Mouse (Mus musculus) limb, embryonic 10.5 days (tissue): ENCODE results near the gene Gm48551. TPM values are rescaled to one million over a fixed set of nuclear protein-coding genes. Genes with fewer than 3 reads are reported as not detected.

ENCODE experiments used
- DNase-seq: peaks from one replicate; pipeline ENCODE4 v3.0.0-alpha.2; 2017; ENCODE audit warnings: low spot score
- H3K27ac ChIP-seq: fragments of 300-500 bp; sonication (generic); 2 replicates; pipeline ENCODE4 v1.5.1; 2016; ENCODE audit warnings: mild to moderate bottlenecking
- H3K27me3 ChIP-seq: fragments of 300-500 bp; sonication (generic); 2 replicates; pipeline ENCODE4 v1.6.1; 2016; ENCODE audit warnings: low read depth, mild to moderate bottlenecking; ENCODE audit not compliant: poor library complexity, severe bottlenecking
- H3K36me3 ChIP-seq: fragments of 300-500 bp; sonication (generic); 2 replicates; pipeline ENCODE4 v1.6.1; 2016; ENCODE audit warnings: mild to moderate bottlenecking, moderate library complexity
- H3K4me1 ChIP-seq: fragments of 300-500 bp; sonication (generic); 2 replicates; pipeline ENCODE4 v1.6.1; 2016
- H3K4me3 ChIP-seq: fragments of 300-500 bp; sonication (generic); 2 replicates; pipeline ENCODE4 v1.5.1; 2016; ENCODE audit warnings: mild to moderate bottlenecking, moderate library complexity
- H3K9me3 ChIP-seq: fragments of 300-500 bp; sonication (generic); replicated peaks from 2 replicates; pipeline ENCODE4 v1.6.1; 2016; ENCODE audit warnings: mild to moderate bottlenecking
- WGBS: fragments of 180-500 bp; shearing (Covaris S2); methylation state at CpG from one replicate; pipeline ENCODE4 v1.1.7; 2016; 5-methylcytosine and 5-hydroxymethylcytosine counted together
- polyA plus RNA-seq: library from polyadenylated mRNA; unstranded; fragments of >200 nt; fragmentation: Nextera tagmentation; extraction: Ambion mirVana; gene quantifications from 2 replicates; pipeline ENCODE4 v1.2.1, GENCODE M21; 2016

The Gm48551 gene
- polyA plus RNA-seq, 1 experiment from 2014 or later, result 3.8 TPM

DNA sequence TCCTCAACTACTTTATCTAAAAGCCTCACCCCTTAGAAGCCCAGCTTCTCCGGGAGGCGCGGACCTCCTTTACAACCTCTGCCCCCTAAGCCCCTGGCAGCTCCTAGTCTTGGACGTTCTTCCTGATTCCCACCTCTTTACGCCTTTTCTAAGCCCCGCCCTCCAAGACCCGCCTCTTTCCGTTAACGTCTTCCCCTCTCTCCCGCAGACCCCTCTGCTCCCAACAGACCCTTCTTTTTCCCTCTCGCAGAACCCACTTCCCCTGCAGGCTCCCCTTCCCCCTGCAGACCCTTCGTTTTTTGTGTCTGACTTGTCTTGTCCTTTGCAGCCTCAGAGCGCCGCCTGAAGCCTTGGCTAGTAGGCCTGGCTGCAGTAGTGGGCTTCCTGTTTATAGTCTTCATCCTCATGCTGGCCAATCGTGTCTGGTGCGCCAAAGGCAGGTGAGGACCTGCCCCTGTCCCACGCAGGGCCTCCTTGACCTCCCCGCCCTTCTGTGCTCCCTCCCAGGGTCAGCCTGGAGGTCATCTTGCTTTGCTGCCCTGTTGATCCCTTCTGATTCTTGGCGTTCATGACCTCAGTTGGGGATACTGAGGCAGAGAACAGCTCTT lies 9.3 kb downstream of the Gm48551 start:
- Histone ChIP-seq H3K4me1 (peaks cover 29% of the 10 kb centered on the region), H3K27ac (peak overlapping the region; percentile 73), H3K36me3 (peaks cover 28% of the 10 kb centered on the region)

GRCm38 (mm10) chr10:81395127-81395526 lies 10.9 kb downstream of the Gm48551 start:
- no peaks in the 10 kb centered on the region for H3K9me3 ChIP-seq
- no peak overlapping the region for H3K4me3 ChIP-seq
- peaks cover 23% of the 10 kb centered on the region for H3K36me3 ChIP-seq
- peak; percentile 89 for DNase-seq
- H3K4me1 ChIP-seq, result peaks cover 33% of the 10 kb centered on the region
- WGBS, result 16% methylated on average over 5 of the region's 5 CpGs
- peaks cover 30% of the 10 kb centered on the region for H3K27me3 ChIP-seq
- no peak overlapping the region for H3K27ac ChIP-seq

More for the DNA sequence above, 9.3 kb downstream of the Gm48551 start:
- Histone ChIP-seq H3K4me3 (peak overlapping the region; percentile 43), H3K27me3 (peaks cover 19% of the 10 kb centered on the region), H3K9me3 (no peaks in the 10 kb centered on the region)
- WGBS, result 6% methylated on average over 19 of the region's 19 CpGs
- no peak for DNase-seq

DNA sequence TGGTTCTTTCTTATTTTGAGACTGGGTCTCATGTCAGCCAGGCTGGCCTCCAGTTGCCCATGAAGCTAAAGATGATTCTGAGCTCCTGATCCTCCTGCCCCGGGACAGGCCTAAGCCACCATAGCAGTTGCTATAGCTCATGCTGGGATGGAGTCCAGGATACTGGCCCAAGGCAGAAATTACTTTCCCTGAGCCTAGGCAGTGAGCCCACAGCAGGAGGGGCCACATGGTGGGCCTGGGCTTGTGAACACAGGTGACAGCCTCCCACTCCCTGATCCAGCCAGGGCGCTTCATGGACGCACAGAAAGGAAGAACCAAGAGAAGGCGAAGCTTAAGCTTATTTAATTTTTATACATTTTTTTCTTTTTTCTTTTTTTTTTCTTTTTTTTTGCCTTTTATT lies 11.6 kb downstream of the Gm48551 start:
- H3K4me1 ChIP-seq, result peaks cover 40% of the 10 kb centered on the region
- H3K27me3 ChIP-seq, result peaks cover 38% of the 10 kb centered on the region
- WGBS, result 91% methylated on average over 4 of the region's 4 CpGs

DNA sequence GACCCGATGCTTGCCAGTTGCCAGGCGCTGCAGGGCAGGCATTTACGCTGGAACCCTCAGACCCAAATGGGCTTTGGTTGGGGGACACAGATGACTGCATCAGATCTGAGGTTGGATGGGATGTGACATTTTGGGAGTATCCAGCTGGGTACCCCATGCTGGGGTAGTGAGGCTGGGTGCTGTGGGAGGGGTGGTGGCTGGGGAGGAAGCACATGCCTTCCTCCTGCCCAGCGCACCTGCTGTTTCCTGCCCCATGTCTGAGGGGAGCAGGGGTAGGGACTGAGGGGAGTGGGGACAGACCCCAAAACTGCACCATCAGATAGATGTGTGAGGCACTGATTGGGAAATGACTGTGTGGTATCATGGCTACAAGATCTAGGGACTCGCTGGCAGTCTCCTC lies 12.5 kb downstream of the Gm48551 start:
- 65% methylated on average over 5 of the region's 5 CpGs for WGBS
- peaks cover 49% of the 10 kb centered on the region for H3K4me1 ChIP-seq
- peak overlapping the region; percentile 11; the same call in 1 of the 2 replicates for H3K27ac ChIP-seq

More for the DNA sequence above, 11.6 kb downstream of the Gm48551 start:
- Histone ChIP-seq H3K9me3 (no peaks in the 10 kb centered on the region), H3K27ac (no peak overlapping the region), H3K4me3 (no peak overlapping the region), H3K36me3 (peaks cover 21% of the 10 kb centered on the region)
- DNase-seq, result no peak

GRCm38 (mm10) chr10:81399296-81399695 lies 15.0 kb downstream of the Gm48551 start:
- Histone ChIP-seq H3K4me1 (peaks cover 55% of the 10 kb centered on the region), H3K4me3 (peak overlapping the region; percentile 40; the same call in 1 of the 2 replicates), H3K27ac (peak overlapping the region; percentile 92), H3K9me3 (no peaks in the 10 kb centered on the region), H3K36me3 (peaks cover 15% of the 10 kb centered on the region), H3K27me3 (peaks cover 62% of the 10 kb centered on the region)
- WGBS, result 50% methylated on average over 5 of the region's 5 CpGs
- no peak for DNase-seq

More for the DNA sequence above, 12.5 kb downstream of the Gm48551 start:
- H3K4me3 ChIP-seq, result no peak overlapping the region
- H3K27me3 ChIP-seq, result peaks cover 40% of the 10 kb centered on the region
- DNase-seq, result no peak
- peaks cover 15% of the 10 kb centered on the region for H3K36me3 ChIP-seq
- no peaks in the 10 kb centered on the region for H3K9me3 ChIP-seq

DNA sequence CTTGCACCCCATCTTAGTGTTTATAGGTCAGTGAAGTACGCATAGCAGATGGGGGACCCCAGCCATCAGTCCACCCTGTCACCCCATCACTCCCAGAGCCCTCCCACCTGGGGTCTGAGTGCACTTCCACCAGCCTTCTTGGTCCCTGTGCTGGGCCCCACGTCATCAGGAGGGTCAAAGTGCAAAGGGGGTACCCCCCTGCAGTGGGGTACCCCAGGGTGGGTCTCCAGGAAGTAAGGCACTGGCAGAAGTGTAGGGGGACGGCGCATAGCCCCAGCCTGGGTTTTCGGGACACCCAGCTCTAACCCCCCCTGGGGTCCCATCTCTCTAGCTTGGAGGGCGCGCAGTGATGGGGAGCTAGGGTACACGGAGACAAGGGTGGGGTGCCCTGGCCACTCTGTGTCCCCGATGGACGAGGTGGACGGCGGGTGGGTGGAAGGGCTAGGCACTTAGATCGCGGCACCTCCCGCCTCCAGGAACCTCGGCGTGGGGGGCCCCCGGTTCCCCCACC lies 15.6 kb downstream of the Gm48551 start:
- Histone ChIP-seq H3K4me1 (peaks cover 60% of the 10 kb centered on the region), H3K4me3 (peak overlapping the region; percentile 40), H3K36me3 (peaks cover 21% of the 10 kb centered on the region), H3K27ac (peak overlapping the region; percentile 92), H3K27me3 (peaks cover 67% of the 10 kb centered on the region), H3K9me3 (no peaks in the 10 kb centered on the region)
- WGBS, result 73% methylated on average over 18 of the region's 18 CpGs
- DNase-seq, result no peak

DNA sequence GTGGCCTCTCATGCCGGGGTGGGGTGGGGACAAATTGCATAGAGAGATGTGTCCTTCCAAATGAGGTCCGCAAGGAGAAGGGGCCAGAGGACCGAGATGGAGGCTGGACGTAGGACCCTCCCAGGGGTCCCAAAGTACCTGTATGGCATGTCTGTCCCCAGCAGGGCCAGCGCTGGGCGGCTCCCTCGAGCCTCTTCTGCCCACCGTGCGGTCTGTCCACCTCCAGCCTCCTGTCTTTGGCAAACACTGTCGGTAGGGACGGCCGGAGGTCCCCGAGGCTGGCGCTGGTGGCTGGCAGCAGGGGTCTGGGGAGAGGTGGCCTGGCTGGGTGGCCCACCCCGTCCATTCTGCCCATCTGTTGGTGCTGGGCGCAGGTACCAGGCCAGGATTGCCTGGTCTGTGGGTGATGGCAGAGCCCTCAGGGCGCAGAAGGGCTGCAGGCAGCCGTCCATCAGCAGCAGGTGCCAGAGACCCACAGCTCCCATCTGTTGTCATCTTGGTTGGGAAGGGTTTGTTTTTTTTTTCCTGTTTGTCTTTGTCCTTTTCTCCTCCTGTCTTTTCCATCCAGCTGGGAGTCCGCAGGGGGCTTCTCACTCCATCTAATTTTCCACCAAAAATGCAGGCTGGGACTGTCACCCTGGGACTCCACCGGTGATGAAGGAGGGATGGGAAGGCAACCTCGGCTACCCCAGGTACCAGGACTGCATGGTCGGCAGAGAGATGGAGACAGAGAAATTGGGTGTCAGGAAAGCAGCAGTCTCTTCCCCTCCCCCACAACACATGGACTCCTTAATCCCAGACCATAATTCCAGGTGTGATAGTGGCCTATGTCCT lies 16.3 kb downstream of the Gm48551 start:
- H3K4me3 ChIP-seq, result peak overlapping the region; percentile 40
- H3K4me1 ChIP-seq, result peaks cover 64% of the 10 kb centered on the region
- peaks cover 26% of the 10 kb centered on the region for H3K36me3 ChIP-seq

DNA sequence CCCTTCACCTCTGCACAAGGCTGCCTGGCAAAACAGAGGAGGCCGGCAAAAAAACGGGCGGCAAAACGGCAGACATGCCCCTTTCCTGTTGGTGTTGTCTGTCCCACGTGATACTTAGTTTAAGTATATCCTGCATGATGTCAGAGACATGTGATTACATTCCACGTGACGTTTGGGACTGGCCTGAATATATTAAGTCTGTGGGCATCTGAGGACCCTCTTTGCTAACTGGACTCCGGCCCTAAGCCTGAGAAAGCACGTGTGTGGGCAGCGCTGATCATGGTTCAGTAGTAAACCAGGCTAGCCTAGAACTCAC lies 16.9 kb downstream of the Gm48551 start:
- Histone ChIP-seq H3K9me3 (no peaks in the 10 kb centered on the region), H3K36me3 (peaks cover 29% of the 10 kb centered on the region), H3K27ac (peak overlapping the region; percentile 92), H3K27me3 (peaks cover 80% of the 10 kb centered on the region), H3K4me1 (peaks cover 69% of the 10 kb centered on the region), H3K4me3 (peak overlapping the region; percentile 40)
- DNase-seq, result no peak
- WGBS, result 24% methylated on average over 10 of the region's 10 CpGs

More for the DNA sequence above, 16.3 kb downstream of the Gm48551 start:
- WGBS, result 46% methylated on average over 22 of the region's 22 CpGs
- H3K27me3 ChIP-seq, result peaks cover 75% of the 10 kb centered on the region
- DNase-seq, result no peak
- no peaks in the 10 kb centered on the region for H3K9me3 ChIP-seq
- H3K27ac ChIP-seq, result peak overlapping the region; percentile 92

DNA sequence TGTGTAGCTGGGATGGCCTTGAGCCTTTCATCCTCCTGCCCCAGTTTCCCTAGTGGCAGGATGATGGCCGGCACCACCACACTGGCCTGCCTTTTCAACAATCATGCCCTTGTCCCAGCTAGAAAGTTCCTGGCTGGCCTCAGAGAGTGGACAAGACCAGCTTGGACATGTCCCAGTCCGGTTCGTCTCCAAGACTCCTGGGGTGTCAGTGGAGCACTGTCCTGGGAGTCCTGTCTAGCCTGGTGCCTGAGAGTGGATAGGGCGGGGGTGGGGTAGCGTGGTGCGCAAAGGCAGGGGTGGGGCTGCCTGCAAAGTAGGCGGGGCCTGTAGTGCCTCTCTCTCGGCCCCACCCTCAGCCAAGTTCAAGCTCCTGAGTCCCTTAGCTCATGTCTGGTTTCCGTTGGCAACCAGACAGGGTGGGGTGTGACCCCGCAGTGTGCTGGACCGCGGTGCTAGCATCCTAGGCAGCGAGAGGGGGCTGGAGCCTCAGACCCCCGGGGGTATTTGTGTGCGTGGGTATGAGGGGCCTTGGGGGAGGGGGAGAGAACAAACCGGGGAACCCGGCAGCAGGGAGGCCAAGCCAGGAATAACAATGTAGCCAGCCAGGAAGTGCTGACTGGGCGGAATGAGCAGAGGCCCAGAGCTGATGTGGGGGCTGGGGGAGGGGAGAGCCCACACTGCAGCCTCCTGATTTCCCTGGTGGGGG lies 17.4 kb downstream of the Gm48551 start:
- peaks cover 29% of the 10 kb centered on the region for H3K36me3 ChIP-seq
- DNase-seq, result peak; percentile 83
- peaks cover 74% of the 10 kb centered on the region for H3K4me1 ChIP-seq
- 7% methylated on average over 18 of the region's 18 CpGs for WGBS
- no peaks in the 10 kb centered on the region for H3K9me3 ChIP-seq
- peak overlapping the region; percentile 92 for H3K27ac ChIP-seq
- H3K27me3 ChIP-seq, result peaks cover 81% of the 10 kb centered on the region
- H3K4me3 ChIP-seq, result peak overlapping the region; percentile 40

DNA sequence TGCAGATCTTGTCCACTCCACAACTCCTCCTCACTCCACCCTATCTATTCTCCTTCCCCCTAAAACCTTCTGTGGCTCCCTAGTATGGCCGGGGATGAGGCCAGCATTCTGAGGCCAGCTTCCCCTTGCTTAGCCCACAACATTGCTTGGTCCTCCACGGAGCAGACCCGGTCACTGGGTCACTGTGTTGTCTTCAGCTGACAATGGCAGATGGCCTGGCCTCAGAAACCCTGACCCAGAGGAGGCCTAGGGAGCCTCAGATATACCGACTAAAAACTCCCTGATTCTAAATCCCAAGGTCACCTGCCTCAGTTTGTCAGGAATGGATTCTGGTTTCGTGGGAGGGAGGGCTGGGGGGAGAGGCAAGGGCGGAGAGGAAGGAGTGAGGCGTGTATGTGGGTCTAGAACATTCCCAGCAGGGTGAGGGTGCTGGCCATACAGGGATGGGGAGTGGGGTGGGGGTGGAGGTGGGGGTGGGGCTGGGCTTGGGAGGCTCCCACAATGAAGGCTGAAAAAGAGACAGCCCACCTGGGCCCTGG lies 18.0 kb downstream of the Gm48551 start:
- peak overlapping the region; percentile 40 for H3K4me3 ChIP-seq
- peak overlapping the region; percentile 92 for H3K27ac ChIP-seq
- 27% methylated on average over 7 of the region's 7 CpGs for WGBS
- peaks cover 81% of the 10 kb centered on the region for H3K4me1 ChIP-seq
- H3K36me3 ChIP-seq, result peaks cover 29% of the 10 kb centered on the region
- no peak for DNase-seq
- H3K9me3 ChIP-seq, result no peaks in the 10 kb centered on the region
- peaks cover 81% of the 10 kb centered on the region for H3K27me3 ChIP-seq

DNA sequence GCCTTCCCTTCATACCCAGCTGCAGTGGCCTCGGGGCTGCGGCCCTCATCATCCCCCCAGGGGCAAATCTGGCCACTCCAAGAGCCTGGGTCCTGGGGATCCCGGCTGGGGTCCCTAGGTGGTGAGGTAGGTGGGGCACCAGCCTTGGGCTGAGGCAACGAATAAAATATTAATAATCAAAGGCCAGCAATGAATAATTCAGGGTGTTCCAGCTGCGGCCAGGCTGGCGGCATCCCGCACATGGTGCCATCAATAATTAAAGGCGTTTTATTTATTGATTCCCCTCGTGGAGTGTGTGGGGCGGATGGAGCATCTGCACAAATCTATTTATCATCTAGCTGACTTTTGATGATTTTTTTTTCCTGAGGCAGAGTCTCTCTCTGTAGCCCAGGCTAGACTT lies 19.2 kb downstream of the Gm48551 start:
- peak overlapping the region; percentile 92 for H3K27ac ChIP-seq
- H3K9me3 ChIP-seq, result no peaks in the 10 kb centered on the region
- 52% methylated on average over 10 of the region's 10 CpGs for WGBS
- no peak for DNase-seq
- H3K27me3 ChIP-seq, result peaks cover 85% of the 10 kb centered on the region
- peak overlapping the region; percentile 40; the same call in 1 of the 2 replicates for H3K4me3 ChIP-seq
- peaks cover 29% of the 10 kb centered on the region for H3K36me3 ChIP-seq
- peaks cover 89% of the 10 kb centered on the region for H3K4me1 ChIP-seq

GRCm38 (mm10) chr10:81404082-81404481 lies 19.8 kb downstream of the Gm48551 start:
- peak; percentile 57 for DNase-seq
- Histone ChIP-seq H3K9me3 (no peaks in the 10 kb centered on the region), H3K36me3 (peaks cover 29% of the 10 kb centered on the region), H3K4me3 (no peak overlapping the region), H3K4me1 (peaks cover 95% of the 10 kb centered on the region), H3K27ac (peak overlapping the region; percentile 38; the same call in 1 of the 2 replicates), H3K27me3 (peaks cover 85% of the 10 kb centered on the region)
- WGBS, result 10% methylated on average over 9 of the region's 9 CpGs
